Mouse (Mus musculus) leukemia stem cell, adult 10-12 weeks (primary cell): ENCODE data around the gene Gemin2. TPM values are rescaled to one million over a fixed set of nuclear protein-coding genes. Genes with fewer than 3 reads are reported as not detected.

ENCODE experiments used
- polyA plus RNA-seq: library from polyadenylated mRNA; stranded (reverse); fragments of >175 nt; gene quantifications from 2 replicates; pipeline ENCODE4 v1.2.3, GENCODE M21; 2012; ENCODE audit warnings: low replicate concordance

The Gemin2 gene
- 0.61 and 3.0 TPM in 2 replicates for polyA plus RNA-seq

GRCm38 (mm10) chr12:59013234-59013633, at the start of gene Gemin2:
Gene Gemin2, plus strand, starts transcription at chr12:59013393.

GRCm38 (mm10) chr12:59011844-59012709, 1.1 kb upstream of the Gemin2 start, which contains the start of gene Sec23a:
Gene Sec23a, minus strand, starts transcription at chr12:59012017.

DNA sequence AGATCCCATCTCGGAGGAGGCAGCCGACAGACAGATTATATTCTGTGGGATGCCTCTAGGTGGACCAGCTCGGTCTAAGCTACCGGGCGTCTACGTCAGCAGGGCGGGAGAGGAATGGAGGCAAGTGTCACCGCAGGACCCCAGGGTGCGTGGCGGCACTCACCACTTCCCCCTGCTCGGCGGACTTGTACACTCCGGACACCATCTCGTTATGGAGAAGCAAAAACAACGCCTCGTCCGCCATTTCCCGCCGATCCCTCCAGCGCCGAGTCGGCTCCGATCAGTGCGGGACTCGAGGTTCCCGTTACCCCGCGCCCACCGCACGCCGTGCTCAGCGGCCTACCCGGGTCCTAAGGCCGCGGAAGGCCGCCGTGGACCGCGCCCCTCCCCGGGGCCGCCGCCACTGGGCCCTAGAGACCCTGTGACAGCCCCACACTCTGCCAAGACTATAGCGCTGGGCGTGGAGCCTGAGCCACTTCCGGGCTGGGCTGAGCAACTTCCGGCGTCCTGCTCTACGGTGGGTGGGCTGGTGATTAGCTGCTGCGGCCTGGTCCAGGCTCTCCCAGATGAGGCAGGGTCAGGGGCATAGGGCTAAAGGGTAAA, 47.9 kb downstream of the Gemin2 start, which contains the start of gene Trappc6b:
Trappc6b (minus strand) TSS at position 480 of the 603 bp plus-strand sequence.

GRCm38 (mm10) chr12:59066448-59067077, 53.4 kb downstream of the Gemin2 start, which contains the start of gene Pnn:
Gene Pnn, plus strand, starts transcription at chr12:59066884.

Other genes with a start within 250 kb of the Gemin2 start
- 2.2 and 2.3 TPM in 2 replicates for gene Sec23a, start 1.4 kb upstream of the Gemin2 start, polyA plus RNA-seq
- 46.1 and 59.8 TPM in 2 replicates for gene Trappc6b, start 48.1 kb downstream of the Gemin2 start, polyA plus RNA-seq
- gene Pnn, start 53.5 kb downstream of the Gemin2 start, polyA plus RNA-seq: 52.2 and 67.9 TPM in 2 replicates
- gene Mia2, start 82.4 kb downstream of the Gemin2 start, polyA plus RNA-seq: 24.4 and 139 TPM in 2 replicates
- 15.6 and 15.7 TPM in 2 replicates for gene Fbxo33, start 206.3 kb downstream of the Gemin2 start, polyA plus RNA-seq